Mouse (Mus musculus) hindbrain, postnatal 0 days (tissue): ENCODE measurements around the gene Lrp2bp. TPM values are rescaled to one million over a fixed set of nuclear protein-coding genes. Genes with fewer than 3 reads are reported as not detected.

Source experiments
- ATAC-seq: fragments of 200-750 bp; cut with Nextera tagmentation; 2 replicates; pipeline ENCODE4 v1.8.0; 2017; ENCODE audit warnings: mild to moderate bottlenecking, moderate TSS enrichment, moderate library complexity
- DNase-seq: peaks from one replicate; pipeline ENCODE4 v3.0.0-alpha.2; 2015; ENCODE audit warnings: low spot score
- H3K27ac ChIP-seq: fragments of 300-500 bp; sonication (generic); 2 replicates; pipeline ENCODE4 v1.5.1; 2014; ENCODE audit warnings: mild to moderate bottlenecking
- H3K27me3 ChIP-seq: fragments of 300-500 bp; sonication (generic); 2 replicates; pipeline ENCODE4 v1.6.1; 2014; ENCODE audit warnings: low read length, mixed read lengths; ENCODE audit not compliant: insufficient read depth
- H3K36me3 ChIP-seq: fragments of 300-500 bp; sonication (generic); 2 replicates; pipeline ENCODE4 v1.6.1; 2014; ENCODE audit warnings: low read length, mixed read lengths; ENCODE audit not compliant: insufficient read depth
- H3K4me1 ChIP-seq: fragments of 300-500 bp; sonication (generic); 2 replicates; pipeline ENCODE4 v1.6.1; 2014; ENCODE audit warnings: antibody characterized with exemption, low read length, mixed read lengths; ENCODE audit not compliant: insufficient read depth
- H3K4me2 ChIP-seq: fragments of 300-500 bp; sonication (generic); 2 replicates; pipeline ENCODE4 v1.6.1; 2014; ENCODE audit warnings: low read depth, mild to moderate bottlenecking, low read length, moderate library complexity, mixed read lengths
- H3K4me3 ChIP-seq: fragments of 300-500 bp; sonication (generic); 2 replicates; pipeline ENCODE4 v1.5.1; 2014; ENCODE audit warnings: low read length
- H3K9ac ChIP-seq: fragments of 300-500 bp; sonication (generic); replicated peaks from 2 replicates; pipeline ENCODE4 v1.6.1; 2014; ENCODE audit warnings: mild to moderate bottlenecking, low read length, moderate library complexity, mixed read lengths
- H3K9me3 ChIP-seq: fragments of 300-500 bp; sonication (generic); 2 replicates; pipeline ENCODE4 v1.6.1; 2016; ENCODE audit warnings: low read length, mixed read lengths
- CTCF ChIP-seq: IDR thresholded peaks from 2 replicates; pipeline ENCODE4 v1.5.1; 2016; ENCODE audit warnings: antibody characterized with exemption, control low read depth, low read depth
- WGBS: fragments of 180-500 bp; shearing (Covaris S2); extraction: QIAGEN DNeasy Blood & Tissue Kit; methylation state at CpG from one replicate; pipeline ENCODE4 v1.1.7; 2014; 5-methylcytosine and 5-hydroxymethylcytosine counted together
- polyA plus RNA-seq: library from polyadenylated mRNA; unstranded; fragments of >200 nt; fragmentation: Nextera tagmentation; extraction: Ambion mirVana; gene quantifications from 2 replicates; pipeline ENCODE4 v1.2.1, GENCODE M21; 2015
- total RNA-seq: library from RNA; depleted of rRNA; stranded (reverse); fragments of >200 nt; gene quantifications from 2 replicates; pipeline ENCODE4 v1.2.3, GENCODE M21; 2014

The Lrp2bp gene
- total and polyA plus RNA-seq, 2 experiments from 2014 or later, result 0.10 to 0.23 TPM

- no peak for ATAC-seq
- Histone ChIP-seq H3K36me3 (no peaks in the 10 kb centered on the region), H3K9me3 (no peaks in the 10 kb centered on the region), H3K4me3 (no peak overlapping the region), H3K4me2 (no peak overlapping the region), H3K9ac (no peak overlapping the region), H3K27ac (no peak overlapping the region), H3K4me1 (no peaks in the 10 kb centered on the region), H3K27me3 (no peaks in the 10 kb centered on the region)
- TF ChIP-seq CTCF, result no peak
- no peak for DNase-seq
- 90% methylated on average over 9 of the region's 9 CpGs for WGBS
These were observed 23.7 kb downstream of the Lrp2bp start for GRCm38 (mm10) chr8:46022758-46023157.

GRCm38 (mm10) chr8:46024392-46024791 is 25.3 kb downstream of the Lrp2bp start:
- no peak for ATAC-seq
- H3K4me1 ChIP-seq, result no peaks in the 10 kb centered on the region
- H3K27ac ChIP-seq, result no peak overlapping the region
- H3K9me3 ChIP-seq, result no peaks in the 10 kb centered on the region
- no peaks in the 10 kb centered on the region for H3K27me3 ChIP-seq
- no peak overlapping the region for H3K4me3 ChIP-seq
- DNase-seq, result no peak
- no peaks in the 10 kb centered on the region for H3K36me3 ChIP-seq
- WGBS, result 61% methylated on average over 4 of the region's 4 CpGs
- no peak overlapping the region for H3K4me2 ChIP-seq
- H3K9ac ChIP-seq, result no peak overlapping the region
- TF ChIP-seq CTCF, result no peak

GRCm38 (mm10) chr8:46036217-46036616 is 37.1 kb downstream of the Lrp2bp start:
- Histone ChIP-seq H3K27ac (no peak overlapping the region), H3K4me3 (no peak overlapping the region), H3K4me1 (no peaks in the 10 kb centered on the region), H3K36me3 (peaks cover 33% of the 10 kb centered on the region; the same call in 1 of the 2 replicates), H3K9ac (no peak overlapping the region), H3K27me3 (no peaks in the 10 kb centered on the region), H3K9me3 (no peaks in the 10 kb centered on the region), H3K4me2 (no peak overlapping the region)
- no peak for DNase-seq
- TF ChIP-seq CTCF, result no peak
- no peak for ATAC-seq
- 70% methylated on average over 11 of the region's 11 CpGs for WGBS

- TF ChIP-seq CTCF, result no peak
These were observed 40.6 kb downstream of the Lrp2bp start for GRCm38 (mm10) chr8:46039666-46040065.

GRCm38 (mm10) chr8:46040260-46040659 is 41.2 kb downstream of the Lrp2bp start:
- no peaks in the 10 kb centered on the region for H3K9me3 ChIP-seq
- no peak overlapping the region for H3K4me3 ChIP-seq
- no peak overlapping the region for H3K4me2 ChIP-seq
- no peak overlapping the region for H3K27ac ChIP-seq
- TF ChIP-seq CTCF, result no peak
- 63% methylated on average over 13 of the region's 13 CpGs for WGBS
- H3K9ac ChIP-seq, result no peak overlapping the region
- no peak for ATAC-seq
- H3K27me3 ChIP-seq, result no peaks in the 10 kb centered on the region
- H3K4me1 ChIP-seq, result no peaks in the 10 kb centered on the region
- peaks cover 45% of the 10 kb centered on the region; the same call in 1 of the 2 replicates for H3K36me3 ChIP-seq
- DNase-seq, result no peak

More at GRCm38 (mm10) chr8:46039666-46040065, 40.6 kb downstream of the Lrp2bp start:
- WGBS, result 49% methylated on average over 1 of the region's 1 CpGs
- Histone ChIP-seq H3K27ac (no peak overlapping the region), H3K9ac (no peak overlapping the region), H3K36me3 (peaks cover 43% of the 10 kb centered on the region; the same call in 1 of the 2 replicates), H3K4me3 (no peak overlapping the region), H3K4me2 (no peak overlapping the region), H3K9me3 (no peaks in the 10 kb centered on the region), H3K27me3 (no peaks in the 10 kb centered on the region), H3K4me1 (no peaks in the 10 kb centered on the region)
- DNase-seq (no peak), ATAC-seq (no peak)

GRCm38 (mm10) chr8:46072798-46073197 is 73.7 kb downstream of the Lrp2bp start:
- Histone ChIP-seq H3K27ac (no peak overlapping the region), H3K9me3 (no peaks in the 10 kb centered on the region), H3K4me2 (no peak overlapping the region), H3K27me3 (no peaks in the 10 kb centered on the region), H3K36me3 (peaks cover 2% of the 10 kb centered on the region; the same call in 1 of the 2 replicates), H3K4me3 (no peak overlapping the region), H3K9ac (no peak overlapping the region), H3K4me1 (no peaks in the 10 kb centered on the region)
- DNase-seq (no peak), ATAC-seq (no peak)
- WGBS, result 91% methylated on average over 5 of the region's 5 CpGs
- TF ChIP-seq CTCF, result no peak

GRCm38 (mm10) chr8:46073540-46074140 is 74.5 kb downstream of the Lrp2bp start:
- Histone ChIP-seq H3K27ac (no peak overlapping the region), H3K9ac (no peak overlapping the region), H3K4me2 (no peak overlapping the region), H3K27me3 (no peaks in the 10 kb centered on the region), H3K36me3 (0 out of 2 replicates have a peak, but pooled peaks cover under 1% of the 10 kb centered on the region), H3K4me1 (no peaks in the 10 kb centered on the region), H3K9me3 (no peaks in the 10 kb centered on the region), H3K4me3 (no peak overlapping the region)
- DNase-seq (no peak), ATAC-seq (no peak)
- WGBS, result 89% methylated on average over 2 of the region's 2 CpGs
- TF ChIP-seq CTCF, result no peak
